Mouse (Mus musculus): ENCODE data around the gene Dus1l. TPM values are rescaled to one million over a fixed set of nuclear protein-coding genes. Genes with fewer than 3 reads are reported as not detected.
A peak's percentile ranks its signal among the peaks of the same experiment; 100 is the strongest.
"Not testable (repeated sequence)": the region's sequence is repeated elsewhere in the genome, so short reads cannot be mapped to it uniquely, and the experiment has no call there.

Dus1l gene
- 42.2 and 47.1 TPM in 2 replicates for total RNA-seq (2014; rRNA removed; ENCODE audit: low replicate concordance)
- 35.6 and 40.2 TPM in 2 replicates for polyA plus RNA-seq (2015; fragmentation: Nextera tagmentation; extraction: Ambion mirVana)

- Histone ChIP-seq H3K36me3 (replicated peaks; ENCODE audit: control insufficient read depth, insufficient read depth, low read length) (peaks cover 26% of the 10 kb centered on the region), H3K27me3 (ENCODE audit: control insufficient read depth, insufficient read depth, low read length) (no peaks in the 10 kb centered on the region), H3K27ac (ENCODE audit: low read depth) (peak within 1 kb of the TSS; percentile 85), H3K4me2 (ENCODE audit: low read depth, low read length) (peak within 1 kb of the TSS; percentile 94), H3K9me3 (replicated peaks; ENCODE audit: control insufficient read depth, low read length) (no peaks in the 10 kb centered on the region), H3K4me3 (ENCODE audit: low read depth, low read length) (peak within 1 kb of the TSS; percentile 94), H3K4me1 (ENCODE audit: control insufficient read depth, insufficient read depth) (peaks cover 7% of the 10 kb centered on the region; the same call in 1 of the 2 replicates), H3K9ac (replicated peaks; ENCODE audit: low read depth, low read length) (peak within 1 kb of the TSS; percentile 94)
- under 1% methylated on average over 59 of the region's 59 CpGs for WGBS
- TF ChIP-seq CTCF (IDR thresholded peaks at IDR 0.05; ENCODE audit: low read depth) (no peak), EP300 (IDR thresholded peaks at IDR 0.05; ENCODE audit: low read depth) (peak; percentile 57; the same call in 1 of the 2 replicates)
- ATAC-seq (ENCODE audit: insufficient read depth, low read depth) (peak; percentile 88), DNase-seq (ENCODE audit: low spot score) (peak; percentile 93)
These were observed at the start of gene Dus1l for GRCm38 (mm10) chr11:120795756-120796613. Dus1l (minus strand) TSS chr11:120796403.

- Histone ChIP-seq H3K36me3 (replicated peaks; ENCODE audit: control insufficient read depth, insufficient read depth, low read length) (no peaks in the 10 kb centered on the region), H3K27me3 (ENCODE audit: control insufficient read depth, insufficient read depth, low read length) (no peaks in the 10 kb centered on the region), H3K4me2 (ENCODE audit: low read depth, low read length) (no peak overlapping the region), H3K9me3 (replicated peaks; ENCODE audit: control insufficient read depth, low read length) (no peaks in the 10 kb centered on the region), H3K27ac (ENCODE audit: low read depth) (no peak overlapping the region), H3K4me3 (ENCODE audit: low read depth, low read length) (no peak overlapping the region), H3K9ac (replicated peaks; ENCODE audit: low read depth, low read length) (no peak overlapping the region), H3K4me1 (ENCODE audit: control insufficient read depth, insufficient read depth) (no peaks in the 10 kb centered on the region)
- WGBS = 86% methylated on average over 4 of the region's 4 CpGs
- DNase-seq (ENCODE audit: low spot score) (no peak), ATAC-seq (ENCODE audit: insufficient read depth, low read depth) (no peak)
- TF ChIP-seq CTCF (IDR thresholded peaks at IDR 0.05; ENCODE audit: low read depth) = no peak
- no peak for TF ChIP-seq EP300 (IDR thresholded peaks at IDR 0.05; ENCODE audit: low read depth)
These were observed 48.1 kb upstream of the Dus1l start for GRCm38 (mm10) chr11:120844329-120844728.

- no peaks in the 10 kb centered on the region for H3K9me3 ChIP-seq (replicated peaks; ENCODE audit: control insufficient read depth, low read length)
- H3K4me1 ChIP-seq (ENCODE audit: control insufficient read depth, insufficient read depth) = no peaks in the 10 kb centered on the region; the same call in 1 of the 2 replicates
- H3K4me3 ChIP-seq (ENCODE audit: low read depth, low read length) = no peak overlapping the region
- H3K36me3 ChIP-seq (replicated peaks; ENCODE audit: control insufficient read depth, insufficient read depth, low read length) = no peaks in the 10 kb centered on the region
- no peak overlapping the region for H3K27ac ChIP-seq (ENCODE audit: low read depth)
- WGBS = 29% methylated on average over 8 of the region's 8 CpGs
- ATAC-seq (ENCODE audit: insufficient read depth, low read depth) = no peak
- no peak for DNase-seq (ENCODE audit: low spot score)
- TF ChIP-seq CTCF (IDR thresholded peaks at IDR 0.05; ENCODE audit: low read depth) = no peak
- no peak for TF ChIP-seq EP300 (IDR thresholded peaks at IDR 0.05; ENCODE audit: low read depth)
- no peaks in the 10 kb centered on the region for H3K27me3 ChIP-seq (ENCODE audit: control insufficient read depth, insufficient read depth, low read length)
- H3K9ac ChIP-seq (replicated peaks; ENCODE audit: low read depth, low read length) = no peak overlapping the region; the same call in 1 of the 2 replicates
- H3K4me2 ChIP-seq (ENCODE audit: low read depth, low read length) = no peak overlapping the region
These were observed 37.5 kb upstream of the Dus1l start for GRCm38 (mm10) chr11:120833555-120834280.

GRCm38 (mm10) chr11:120832962-120833361 lies 36.8 kb upstream of the Dus1l start:
- not testable (repeated sequence) for H3K36me3 ChIP-seq (replicated peaks; ENCODE audit: control insufficient read depth, insufficient read depth, low read length); H3K4me2 ChIP-seq (ENCODE audit: low read depth, low read length); H3K9me3 ChIP-seq (replicated peaks; ENCODE audit: control insufficient read depth, low read length); H3K27me3 ChIP-seq (ENCODE audit: control insufficient read depth, insufficient read depth, low read length); ATAC-seq (ENCODE audit: insufficient read depth, low read depth); H3K27ac ChIP-seq (ENCODE audit: low read depth); H3K9ac ChIP-seq (replicated peaks; ENCODE audit: low read depth, low read length); DNase-seq (ENCODE audit: low spot score); H3K4me1 ChIP-seq (ENCODE audit: control insufficient read depth, insufficient read depth); H3K4me3 ChIP-seq (ENCODE audit: low read depth, low read length)
- 84% methylated on average over 5 of the region's 5 CpGs for WGBS

- Histone ChIP-seq H3K9me3 (replicated peaks; ENCODE audit: control insufficient read depth, low read length) (no peaks in the 10 kb centered on the region), H3K36me3 (replicated peaks; ENCODE audit: control insufficient read depth, insufficient read depth, low read length) (no peaks in the 10 kb centered on the region), H3K27me3 (ENCODE audit: control insufficient read depth, insufficient read depth, low read length) (no peaks in the 10 kb centered on the region), H3K27ac (ENCODE audit: low read depth) (no peak overlapping the region), H3K4me2 (ENCODE audit: low read depth, low read length) (no peak overlapping the region), H3K4me1 (ENCODE audit: control insufficient read depth, insufficient read depth) (no peaks in the 10 kb centered on the region; the same call in 1 of the 2 replicates), H3K4me3 (ENCODE audit: low read depth, low read length) (no peak overlapping the region), H3K9ac (replicated peaks; ENCODE audit: low read depth, low read length) (no peak overlapping the region)
- WGBS = 82% methylated on average over 3 of the region's 3 CpGs
- ATAC-seq (ENCODE audit: insufficient read depth, low read depth) = no peak
- TF ChIP-seq EP300 (IDR thresholded peaks at IDR 0.05; ENCODE audit: low read depth) (no peak), CTCF (IDR thresholded peaks at IDR 0.05; ENCODE audit: low read depth) (no peak)
- DNase-seq (ENCODE audit: low spot score) = no peak
These were observed 35.6 kb upstream of the Dus1l start for GRCm38 (mm10) chr11:120831659-120832440.

Data from heart, postnatal 0 days (tissue).